Mouse (Mus musculus) embryonic fibroblast, embryonic 13.5 days (primary cell): ENCODE data around the gene Ldhd.

Experiments
- CTCF ChIP-seq: IDR thresholded peaks from 2 replicates; pipeline ENCODE4 v1.5.1; 2011; ENCODE audit warnings: mild to moderate bottlenecking, control low read depth, low read length, moderate library complexity, borderline replicate concordance; ENCODE audit not compliant: insufficient read depth
- POLR2A ChIP-seq: IDR thresholded peaks from 2 replicates; pipeline ENCODE4 v1.6.1; 2011; ENCODE audit warnings: low read depth, mild to moderate bottlenecking, control low read depth, low read length, moderate library complexity

GRCm38 (mm10) chr8:111650651-111651050, 20.5 kb upstream of the Ldhd start:
- TF ChIP-seq POLR2A (no peak), CTCF (no peak)
